ENCODE assay signal across 9 mouse cellular contexts in the genomic region with DNA sequence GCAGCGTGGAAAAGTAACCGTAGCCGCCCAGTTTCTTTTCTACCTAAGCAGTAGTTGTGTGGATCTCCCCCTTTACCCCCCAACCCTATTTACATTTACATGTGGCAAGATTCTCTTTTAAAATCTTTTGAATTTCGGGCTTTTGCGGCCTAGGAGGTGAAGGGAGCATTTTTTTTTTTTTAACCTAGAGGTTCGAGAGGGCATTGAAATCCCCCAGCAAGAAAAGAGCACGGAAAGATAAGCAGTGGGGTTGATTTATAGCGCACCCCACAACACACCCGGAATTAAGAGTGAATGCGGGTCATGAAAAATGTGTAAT. TPM values are rescaled to one million over a fixed set of nuclear protein-coding genes. Genes with fewer than 3 reads are reported as not detected.
DNase-seq lines count a peak whose midpoint lies in the region; ATAC-seq and TF ChIP-seq lines count a peak whose summit lies in the region.
"Had no signal": no experiment of that assay in that cellular context is flagged by ENCODE, and none has a peak within 500 bp of the region (broad histone marks: within the 10 kb centered on the region; RNA-seq: fewer than 3 reads in every experiment).

No protein-coding gene starts in this region.

- H3K36me3 ChIP-seq in heart, embryonic 10.5 days, result no peaks in the 10 kb centered on the region
- no peaks in the 10 kb centered on the region for H3K36me3 ChIP-seq in thymus, adult 2 months (ENCODE audit: control insufficient read depth, insufficient read depth, low read length)
- no peaks in the 10 kb centered on the region for H3K36me3 ChIP-seq in liver, embryonic 13.5 days

- H3K9ac ChIP-seq in liver, embryonic 13.5 days, result peak overlapping the region; percentile 65; the same call in 1 of the 2 replicates

- ATAC-seq in liver, embryonic 13.5 days (ENCODE audit: low read depth), result no peak

- DNase-seq in heart, embryonic 10.5 days (ENCODE audit: low spot score), result no peak
- DNase-seq in heart, postnatal 14 days, result no peak
- no peak for DNase-seq in thymus, adult 2 months
- no peak for DNase-seq in thymus, postnatal 0 days (ENCODE audit: low spot score)
- DNase-seq in liver, embryonic 13.5 days, result no peak
- DNase-seq in adrenal gland, adult (ENCODE audit: inconsistent age in 2 of 2, low spot score in 1 of 2), result no peak
- DNase-seq in gastrocnemius, adult 8-10 months (ENCODE audit: low spot score in 2 of 2), result no peak
- DNase-seq in adrenal gland, adult 8-10 months, result no peak

- no peaks in the 10 kb centered on the region for H3K27me3 ChIP-seq in heart, embryonic 10.5 days (ENCODE audit: insufficient read depth, poor library complexity, severe bottlenecking)
- peaks cover 9% of the 10 kb centered on the region; the same call in 1 of the 2 replicates for H3K27me3 ChIP-seq in thymus, adult 2 months (ENCODE audit: control insufficient read depth, insufficient read depth, low read length)
- peaks cover 65% of the 10 kb centered on the region for H3K27me3 ChIP-seq in liver, embryonic 13.5 days

- no peak for TF ChIP-seq POLR2A in thymus, adult 2 months (IDR thresholded peaks at IDR 0.05; ENCODE audit: control insufficient read depth, extremely low read depth, insufficient read depth, low read length, poor library complexity)

- peaks cover 10% of the 10 kb centered on the region; the same call in 1 of the 2 replicates for H3K4me1 ChIP-seq in heart, embryonic 10.5 days
- H3K4me1 ChIP-seq in thymus, adult 2 months (replicated peaks; ENCODE audit: control insufficient read depth, insufficient read depth, low read length), result no peaks in the 10 kb centered on the region
- peaks cover 11% of the 10 kb centered on the region; the same call in 1 of the 2 replicates for H3K4me1 ChIP-seq in liver, embryonic 13.5 days (replicated peaks)

- H3K4me3 ChIP-seq in heart, embryonic 10.5 days, result peak overlapping the region; percentile 97
- H3K4me3 ChIP-seq in thymus, adult 2 months (ENCODE audit: control insufficient read depth, insufficient read depth, low read length), result peak overlapping the region; percentile 54
- H3K4me3 ChIP-seq in liver, embryonic 13.5 days (replicated peaks), result peak overlapping the region; percentile 64

- peak overlapping the region; percentile 87 for H3K4me2 ChIP-seq in liver, embryonic 13.5 days

- H3K9me3 ChIP-seq in heart, embryonic 10.5 days, result no peaks in the 10 kb centered on the region
- H3K9me3 ChIP-seq in liver, embryonic 13.5 days (replicated peaks), result no peaks in the 10 kb centered on the region

- intact Hi-C loops in heart, postnatal 14 days (cut with DNase I), result loop anchor here (10.0 kb wide), 1 partner anchor 260 kb away; no protein-coding TSS in a partner anchor

- TF ChIP-seq CTCF in thymus, adult 2 months (IDR thresholded peaks at IDR 0.05; ENCODE audit: borderline replicate concordance, control insufficient read depth, extremely low read depth, insufficient read depth, low read length, poor library complexity), result no peak

- WGBS in heart, embryonic 10.5 days, result under 1% methylated on average over 10 of the region's 10 CpGs
- WGBS in thymus, adult 2 months, result 2% methylated on average over 10 of the region's 10 CpGs
- under 1% methylated on average over 10 of the region's 10 CpGs for WGBS in liver, embryonic 13.5 days (ENCODE audit: insufficient replicate concordance)

- H3K27ac ChIP-seq in heart, embryonic 10.5 days, result peak overlapping the region; percentile 99
- no peak overlapping the region for H3K27ac ChIP-seq in thymus, adult 2 months (ENCODE audit: control insufficient read depth, insufficient read depth, low read length)
- no peak overlapping the region for H3K27ac ChIP-seq in liver, embryonic 13.5 days

RNA-seq across cellular contexts. Expression of gene Mpped2, which starts 1.5 kb away (rescaled TPM):
- 130 and 173 TPM in 2 replicates for polyA plus RNA-seq in heart, embryonic 10.5 days (2016; fragmentation: Nextera tagmentation; extraction: Ambion mirVana)
- total RNA-seq in heart, postnatal 14 days (2021), result 10 to 100 TPM; 14.8 to 22.1 TPM
- polyA plus RNA-seq in thymus, adult 2 months (2012; rRNA removed), result 0.70 and 1.1 TPM in 2 replicates
- polyA plus RNA-seq in thymus, postnatal 0 days (2015; fragmentation: Nextera tagmentation; extraction: Ambion mirVana), result 8.1 and 8.4 TPM in 2 replicates
- polyA plus RNA-seq in liver, embryonic 13.5 days (2015; fragmentation: Nextera tagmentation; extraction: Ambion mirVana), result 3.4 and 3.9 TPM in 2 replicates
- 1 to 10 TPM; 3.4 to 6.9 (median 4.0) TPM for total RNA-seq in gastrocnemius, adult 8-10 months (2022)
- 10 to 100 TPM; 27.6 to 39.9 (median 33.4) TPM for total RNA-seq in adrenal gland, adult 8-10 months (2022)
- polyA plus RNA-seq: C2C12 had no signal

Comparison
In these comparisons a context has a peak if more than half of its experiments do, and no peak if none do; other contexts are left out.
1. RNA of gene Mpped2, which starts 1.5 kb away (polyA plus RNA-seq): 130 to 173 TPM in heart, embryonic 10.5 days; 8.1 to 8.4 TPM in thymus, postnatal 0 days, 3.4 to 3.9 TPM in liver, embryonic 13.5 days and 0.70 to 1.1 TPM in thymus, adult 2 months; every median in the first group is over 10 times any median in the second.
2. Peak in every context shown above with its lines, with median percentiles within 50 percentile points of each other: H3K4me3 ChIP-seq.